Mouse (Mus musculus) hematopoietic multipotent progenitor cell, adult 10-12 weeks (in vitro differentiated cells): ENCODE data around the gene Slc22a27. TPM values are rescaled to one million over a fixed set of nuclear protein-coding genes. Genes with fewer than 3 reads are reported as not detected.

Experiments
- polyA plus RNA-seq: library from polyadenylated mRNA; stranded (reverse); fragments of >175 nt; gene quantifications from 2 replicates; pipeline ENCODE4 v1.2.3, GENCODE M21; 2012; ENCODE audit warnings: low replicate concordance

Gene Slc22a27
- polyA plus RNA-seq = not detected in 2 replicates

DNA sequence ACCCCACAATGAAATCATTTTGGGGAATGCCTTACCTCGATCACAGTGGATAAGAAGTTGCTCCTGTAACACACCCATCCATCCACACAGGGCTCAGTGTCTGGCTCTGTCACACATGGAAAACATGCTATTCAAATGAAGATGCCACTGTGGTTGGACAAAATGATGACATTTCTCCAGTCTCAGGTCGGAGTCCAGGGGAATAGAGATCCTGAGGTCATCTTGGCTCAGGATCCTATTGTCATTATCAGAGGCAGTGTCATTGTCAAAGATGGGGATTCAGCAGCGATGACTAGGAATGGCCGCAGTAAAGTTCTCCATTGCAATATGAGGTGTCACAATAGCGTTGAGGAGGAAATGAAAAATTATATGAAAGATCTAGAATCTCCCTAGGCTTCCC lies at the start of gene Slc22a27:
Slc22a27 (minus strand) TSS at position 101 of the 400 bp plus-strand sequence.

Other genes with a start within 250 kb of the Slc22a27 start
- not detected in 2 replicates for gene Slc22a26, start 163.4 kb downstream of the Slc22a27 start, polyA plus RNA-seq
- gene Slc22a28, start 166.0 kb upstream of the Slc22a27 start, polyA plus RNA-seq = not detected in 2 replicates